Mouse (Mus musculus) midbrain, embryonic 10.5 days (tissue): ENCODE measurements around the gene Prl8a6. TPM values are rescaled to one million over a fixed set of nuclear protein-coding genes. Genes with fewer than 3 reads are reported as not detected.
A peak's percentile ranks its signal among the peaks of the same experiment; 100 is the strongest.

Experiments
- DNase-seq: peaks from one replicate; pipeline ENCODE4 v3.0.0-alpha.2; 2017; ENCODE audit warnings: low spot score
- H3K27ac ChIP-seq: fragments of 300-500 bp; sonication (generic); replicated peaks from 2 replicates; pipeline ENCODE4 v1.5.1; 2016; ENCODE audit warnings: mild to moderate bottlenecking
- H3K27me3 ChIP-seq: fragments of 300-500 bp; sonication (generic); 2 replicates; pipeline ENCODE4 v1.6.1; 2016; ENCODE audit warnings: low read depth, mild to moderate bottlenecking; ENCODE audit not compliant: poor library complexity, severe bottlenecking
- H3K36me3 ChIP-seq: fragments of 300-500 bp; sonication (generic); 2 replicates; pipeline ENCODE4 v1.6.1; 2016; ENCODE audit warnings: mild to moderate bottlenecking, moderate library complexity
- H3K4me1 ChIP-seq: fragments of 300-500 bp; sonication (generic); 2 replicates; pipeline ENCODE4 v1.6.1; 2016
- H3K4me3 ChIP-seq: fragments of 300-500 bp; sonication (generic); 2 replicates; pipeline ENCODE4 v1.5.1; 2016; ENCODE audit warnings: mild to moderate bottlenecking, moderate library complexity
- H3K9me3 ChIP-seq: fragments of 300-500 bp; sonication (generic); replicated peaks from 2 replicates; pipeline ENCODE4 v1.6.1; 2016; ENCODE audit warnings: mild to moderate bottlenecking
- WGBS: fragments of 180-500 bp; shearing (Covaris S2); methylation state at CpG from one replicate; pipeline ENCODE4 v1.1.7; 2016; 5-methylcytosine and 5-hydroxymethylcytosine counted together
- polyA plus RNA-seq: library from polyadenylated mRNA; unstranded; fragments of >200 nt; fragmentation: Nextera tagmentation; extraction: Ambion mirVana; gene quantifications from 2 replicates; pipeline ENCODE4 v1.2.1, GENCODE M21; 2016

Gene Prl8a6
- not detected in 2 replicates for polyA plus RNA-seq

- 87% methylated on average over 3 of the region's 3 CpGs for WGBS
- no peak within 1 kb of the TSS for H3K27ac ChIP-seq
Observed at GRCm38 (mm10) chr13:27438588-27438987, at the start of gene Prl8a6. Prl8a6 (minus strand) TSS chr13:27438688.

DNA sequence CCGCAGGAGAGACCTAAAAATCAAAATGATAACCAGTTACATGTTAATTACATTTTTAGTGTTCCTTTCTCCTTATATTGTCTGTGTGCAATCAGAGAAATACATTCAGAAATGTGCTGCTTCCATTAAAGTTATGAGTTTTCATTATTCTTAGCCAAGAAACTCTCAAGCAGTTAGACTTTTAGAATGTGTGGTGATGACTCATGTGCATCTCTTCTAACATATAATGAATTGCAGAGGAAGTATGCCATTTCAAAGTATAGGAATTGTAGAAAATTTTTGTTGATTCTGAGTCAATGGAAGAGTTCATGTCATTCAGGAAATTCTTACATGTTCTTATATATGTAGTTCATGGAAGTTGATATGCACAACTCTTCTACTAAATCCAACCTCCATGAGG, 5.3 kb downstream of the Prl8a6 start:
- DNase-seq = no peak
- H3K9me3 ChIP-seq = no peaks in the 10 kb centered on the region
- no peaks in the 10 kb centered on the region for H3K4me1 ChIP-seq
- H3K27ac ChIP-seq = no peak overlapping the region
- no peaks in the 10 kb centered on the region for H3K36me3 ChIP-seq
- whole genome bisulfite sequencing = 93% methylated on average over 1 of the region's 1 CpGs
- H3K27me3 ChIP-seq = no peaks in the 10 kb centered on the region
- no peak overlapping the region for H3K4me3 ChIP-seq

More at GRCm38 (mm10) chr13:27438588-27438987, at the start of gene Prl8a6:
- DNase-seq = no peak
- Histone ChIP-seq H3K36me3 (no peaks in the 10 kb centered on the region), H3K4me1 (no peaks in the 10 kb centered on the region), H3K4me3 (no peak within 1 kb of the TSS), H3K9me3 (no peaks in the 10 kb centered on the region), H3K27me3 (no peaks in the 10 kb centered on the region)

GRCm38 (mm10) chr13:27413640-27414039, 24.8 kb downstream of the Prl8a6 start:
- Histone ChIP-seq H3K9me3 (no peaks in the 10 kb centered on the region), H3K27me3 (no peaks in the 10 kb centered on the region), H3K27ac (no peak overlapping the region), H3K4me1 (no peaks in the 10 kb centered on the region), H3K36me3 (no peaks in the 10 kb centered on the region), H3K4me3 (no peak overlapping the region)
- DNase-seq = no peak

DNA sequence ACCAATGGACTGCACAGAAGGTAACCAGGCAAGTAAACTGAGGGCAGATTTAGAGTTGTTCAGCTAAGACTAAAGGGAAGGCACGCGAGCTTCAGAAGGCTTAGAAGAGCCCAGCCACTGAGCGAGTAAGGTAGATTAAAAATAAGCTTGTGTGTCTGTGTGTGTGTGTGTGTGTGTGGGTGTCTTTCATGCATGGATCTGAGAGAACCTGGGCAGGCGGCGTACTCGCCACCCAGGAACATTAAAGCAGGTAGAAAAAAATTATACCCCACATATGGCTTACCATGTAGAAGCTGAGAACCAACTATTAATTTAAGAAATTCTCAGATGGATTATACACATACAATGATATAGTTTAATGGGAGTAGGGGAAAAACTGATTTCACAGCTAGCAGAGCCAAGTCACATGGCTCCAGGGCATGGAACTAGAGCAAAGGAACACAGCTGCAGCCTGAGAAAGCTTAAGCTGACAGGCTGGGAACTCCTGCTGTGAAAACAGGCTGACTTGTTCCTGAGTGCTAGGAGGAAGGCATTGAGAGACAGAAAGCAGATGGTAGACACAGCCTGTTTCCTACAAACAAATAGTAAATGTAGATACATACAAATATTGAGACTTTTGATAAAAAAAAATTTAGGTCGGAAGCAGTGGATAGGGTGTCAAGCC, 39.3 kb downstream of the Prl8a6 start:
- peak; percentile 28 for DNase-seq
- Histone ChIP-seq H3K36me3 (no peaks in the 10 kb centered on the region), H3K27ac (0 out of 2 replicates have a peak overlapping the region, but pooled peaks have one; percentile 10), H3K27me3 (no peaks in the 10 kb centered on the region), H3K4me1 (0 out of 2 replicates have a peak, but pooled peaks cover 3% of the 10 kb centered on the region), H3K9me3 (no peaks in the 10 kb centered on the region), H3K4me3 (no peak overlapping the region)
- WGBS = 88% methylated on average over 7 of the region's 7 CpGs

DNA sequence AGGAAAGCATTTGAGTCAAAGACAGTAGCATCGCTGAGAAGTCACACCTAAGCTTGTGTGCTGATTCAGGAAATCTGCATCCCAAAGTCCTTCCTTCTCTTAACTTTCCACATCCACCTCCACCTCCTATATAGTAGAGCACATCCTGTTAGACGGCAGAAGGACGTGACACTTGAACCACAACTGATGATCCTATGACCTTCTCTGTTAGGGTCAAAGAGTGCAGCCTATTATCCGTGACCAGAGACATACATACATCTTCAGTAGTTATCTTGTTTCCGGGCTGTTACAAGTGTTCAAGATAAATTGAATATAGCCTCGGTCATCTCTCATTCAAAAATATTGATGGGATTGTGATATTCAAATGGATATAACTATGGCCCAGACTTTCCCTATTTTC, 47.7 kb downstream of the Prl8a6 start, which contains the start of gene Prl2b1:
TSS of gene Prl2b1 (minus strand) at position 101 of the 400 bp plus-strand sequence.
- H3K4me1 ChIP-seq = no peaks in the 10 kb centered on the region
- no peak for DNase-seq
- H3K9me3 ChIP-seq = no peaks in the 10 kb centered on the region
- H3K27me3 ChIP-seq = no peaks in the 10 kb centered on the region
- H3K36me3 ChIP-seq = no peaks in the 10 kb centered on the region
- H3K27ac ChIP-seq = no peak within 1 kb of the TSS
- WGBS = 85% methylated on average over 6 of the region's 6 CpGs
- H3K4me3 ChIP-seq = no peak within 1 kb of the TSS

Other genes with a start within 250 kb of the Prl8a6 start
- gene Prl3c1, start 242.0 kb downstream of the Prl8a6 start, polyA plus RNA-seq = not detected in 2 replicates
- gene Prl3b1, start 196.8 kb downstream of the Prl8a6 start, polyA plus RNA-seq = 0.62 and 1.6 TPM in 2 replicates
- not detected in 2 replicates for gene Prl3a1, start 179.3 kb downstream of the Prl8a6 start, polyA plus RNA-seq
- not detected in 2 replicates for gene Prl6a1, start 126.1 kb downstream of the Prl8a6 start, polyA plus RNA-seq
- gene Prl8a2, start 93.0 kb downstream of the Prl8a6 start, polyA plus RNA-seq = not detected in 2 replicates
- not detected in 2 replicates for gene Prl2b1, start 47.8 kb downstream of the Prl8a6 start, polyA plus RNA-seq
- not detected in 2 replicates for gene Prl8a8, start 74.5 kb upstream of the Prl8a6 start, polyA plus RNA-seq
- not detected in 2 replicates for gene Prl8a9, start 125.9 kb upstream of the Prl8a6 start, polyA plus RNA-seq
- gene Prl8a1, start 143.5 kb upstream of the Prl8a6 start, polyA plus RNA-seq = not detected in 2 replicates
- gene Prl7b1, start 171.9 kb upstream of the Prl8a6 start, polyA plus RNA-seq = not detected in 2 replicates
- gene Prl7a1, start 203.8 kb upstream of the Prl8a6 start, polyA plus RNA-seq = not detected in 2 replicates
- gene Prl7a2, start 229.3 kb upstream of the Prl8a6 start, polyA plus RNA-seq = not detected in 2 replicates